Mouse (Mus musculus) olfactory bulb, adult 2 months (tissue): Measurements from ENCODE around the gene Wdfy2. TPM values are rescaled to one million over a fixed set of nuclear protein-coding genes. Genes with fewer than 3 reads are reported as not detected.

Experiments used
- H3K27ac ChIP-seq: fragments of 200-500 bp; 2 replicates; pipeline ENCODE4 v1.5.1; 2012; ENCODE audit warnings: low read depth, low read length; ENCODE audit not compliant: insufficient read depth
- H3K4me1 ChIP-seq: fragments of 200-500 bp; 2 replicates; pipeline ENCODE4 v1.6.1; 2012; ENCODE audit warnings: low read length; ENCODE audit not compliant: control insufficient read depth, insufficient read depth
- H3K4me3 ChIP-seq: fragments of 200-500 bp; 2 replicates; pipeline ENCODE4 v1.5.1; 2012; ENCODE audit warnings: mild to moderate bottlenecking, low read depth, low read length, moderate library complexity; ENCODE audit not compliant: insufficient read depth
- CTCF ChIP-seq: fragments of 200-500 bp; IDR thresholded peaks from 2 replicates; pipeline ENCODE4 v1.5.1; 2012; ENCODE audit warnings: low read depth, mild to moderate bottlenecking, low read length, moderate library complexity; ENCODE audit not compliant: insufficient read depth
- POLR2A ChIP-seq: fragments of 200-500 bp; IDR thresholded peaks from 2 replicates; pipeline ENCODE4 v1.6.1; 2012; ENCODE audit warnings: mild to moderate bottlenecking, low read depth, low read length, moderate library complexity; ENCODE audit not compliant: insufficient read depth
- WGBS: fragments of 180-500 bp; shearing (Covaris S2); methylation state at CpG from one replicate; pipeline ENCODE4 v1.1.7; 2018; 5-methylcytosine and 5-hydroxymethylcytosine counted together
- polyA plus RNA-seq: library from polyadenylated mRNA; stranded (reverse); fragments of >200 nt; gene quantifications from 2 replicates; pipeline ENCODE4 v1.2.4, GENCODE M21; 2012; ENCODE audit warnings: low replicate concordance; ENCODE audit not compliant: missing spikeins, insufficient read depth, insufficient read length

Gene Wdfy2
- polyA plus RNA-seq, 1 experiment: not detected

GRCm38 (mm10) chr14:62855863-62856262, 18.4 kb downstream of the Wdfy2 start:
- no peak overlapping the region for H3K4me3 ChIP-seq
- WGBS: 60% methylated on average over 3 of the region's 3 CpGs
- no peak overlapping the region for H3K27ac ChIP-seq
- H3K4me1 ChIP-seq: peaks cover 13% of the 10 kb centered on the region
- TF ChIP-seq CTCF: no peak
- no peak for TF ChIP-seq POLR2A

DNA sequence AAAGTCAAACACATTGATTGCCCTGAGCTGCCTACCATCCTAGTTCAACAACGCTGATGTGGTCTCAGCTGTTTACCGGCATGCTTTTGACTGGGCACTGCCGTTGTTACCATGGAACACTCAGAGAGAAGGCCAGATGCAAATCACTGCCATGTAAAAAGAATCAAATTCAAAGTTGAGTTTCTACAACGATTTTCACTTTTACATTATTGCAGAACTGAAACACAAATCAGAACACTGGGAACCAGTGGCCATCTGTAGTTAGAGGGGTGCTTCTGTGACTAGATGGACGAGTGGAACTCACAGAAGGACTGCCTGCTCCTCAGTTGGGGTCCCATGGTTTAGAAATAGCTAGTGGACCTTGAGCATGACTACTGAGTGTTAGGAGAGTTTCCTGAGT, 19.0 kb downstream of the Wdfy2 start:
- TF ChIP-seq CTCF (no peak), POLR2A (no peak)
- Histone ChIP-seq H3K4me3 (no peak overlapping the region), H3K27ac (no peak overlapping the region), H3K4me1 (peaks cover 8% of the 10 kb centered on the region)
- 62% methylated on average over 5 of the region's 5 CpGs for WGBS

GRCm38 (mm10) chr14:62857879-62858278, 20.4 kb downstream of the Wdfy2 start:
- WGBS: 90% methylated on average over 4 of the region's 4 CpGs

DNA sequence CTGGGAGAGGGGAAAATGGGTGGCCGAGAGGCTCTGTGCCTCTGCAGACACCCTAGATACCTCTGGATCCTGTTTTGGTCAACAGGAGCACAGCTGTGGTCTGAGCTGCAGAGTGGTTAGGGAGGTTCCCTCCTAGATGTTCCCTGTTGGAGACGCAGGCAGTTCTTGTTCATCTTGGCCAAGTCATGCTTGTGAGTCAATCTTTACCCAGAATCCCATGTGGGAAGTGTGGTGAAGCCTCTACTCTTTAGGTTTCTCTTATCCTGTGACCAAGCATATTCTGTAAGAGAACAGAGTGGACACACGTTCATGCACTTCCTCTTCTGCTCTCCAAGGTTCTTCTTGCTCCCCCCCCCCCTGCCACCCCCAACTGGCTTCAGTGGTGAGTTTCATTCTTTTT, 20.8 kb downstream of the Wdfy2 start:
- TF ChIP-seq POLR2A (no peak), CTCF (no peak)
- Histone ChIP-seq H3K4me3 (no peak overlapping the region), H3K4me1 (peaks cover 5% of the 10 kb centered on the region), H3K27ac (no peak overlapping the region)
- WGBS: 73% methylated on average over 3 of the region's 3 CpGs

More at GRCm38 (mm10) chr14:62857879-62858278, 20.4 kb downstream of the Wdfy2 start:
- no peak overlapping the region for H3K27ac ChIP-seq
- TF ChIP-seq CTCF (no peak), POLR2A (no peak)
- peaks cover 5% of the 10 kb centered on the region for H3K4me1 ChIP-seq
- no peak overlapping the region for H3K4me3 ChIP-seq

- TF ChIP-seq POLR2A (no peak), CTCF (no peak)
- WGBS: 87% methylated on average over 5 of the region's 5 CpGs
These were observed 25.1 kb downstream of the Wdfy2 start for GRCm38 (mm10) chr14:62862564-62862963.

GRCm38 (mm10) chr14:62864254-62864653, 26.8 kb downstream of the Wdfy2 start:
- WGBS: 22% methylated on average over 1 of the region's 1 CpGs
- Histone ChIP-seq H3K4me3 (no peak overlapping the region), H3K27ac (no peak overlapping the region), H3K4me1 (no peaks in the 10 kb centered on the region; the same call in 1 of the 2 replicates)
- TF ChIP-seq POLR2A (no peak), CTCF (no peak)

More at GRCm38 (mm10) chr14:62862564-62862963, 25.1 kb downstream of the Wdfy2 start:
- Histone ChIP-seq H3K4me3 (no peak overlapping the region), H3K4me1 (peaks cover 2% of the 10 kb centered on the region; the same call in 1 of the 2 replicates), H3K27ac (no peak overlapping the region)

- TF ChIP-seq CTCF: no peak
- TF ChIP-seq POLR2A: no peak
- H3K4me1 ChIP-seq: no peaks in the 10 kb centered on the region; the same call in 1 of the 2 replicates
- WGBS: 62% methylated on average over 2 of the region's 2 CpGs
- no peak overlapping the region for H3K27ac ChIP-seq
- no peak overlapping the region for H3K4me3 ChIP-seq
These were observed 27.9 kb downstream of the Wdfy2 start for GRCm38 (mm10) chr14:62865405-62865804.

GRCm38 (mm10) chr14:62867069-62867468, 29.6 kb downstream of the Wdfy2 start:
- Histone ChIP-seq H3K27ac (no peak overlapping the region), H3K4me3 (no peak overlapping the region), H3K4me1 (no peaks in the 10 kb centered on the region; the same call in 1 of the 2 replicates)
- 50% methylated on average over 5 of the region's 5 CpGs for WGBS
- TF ChIP-seq CTCF (no peak), POLR2A (no peak)

GRCm38 (mm10) chr14:62867576-62867975, 30.1 kb downstream of the Wdfy2 start:
- 93% methylated on average over 1 of the region's 1 CpGs for WGBS
- H3K4me3 ChIP-seq: no peak overlapping the region
- no peak overlapping the region for H3K27ac ChIP-seq
- TF ChIP-seq POLR2A (no peak), CTCF (no peak)
- no peaks in the 10 kb centered on the region; the same call in 1 of the 2 replicates for H3K4me1 ChIP-seq

DNA sequence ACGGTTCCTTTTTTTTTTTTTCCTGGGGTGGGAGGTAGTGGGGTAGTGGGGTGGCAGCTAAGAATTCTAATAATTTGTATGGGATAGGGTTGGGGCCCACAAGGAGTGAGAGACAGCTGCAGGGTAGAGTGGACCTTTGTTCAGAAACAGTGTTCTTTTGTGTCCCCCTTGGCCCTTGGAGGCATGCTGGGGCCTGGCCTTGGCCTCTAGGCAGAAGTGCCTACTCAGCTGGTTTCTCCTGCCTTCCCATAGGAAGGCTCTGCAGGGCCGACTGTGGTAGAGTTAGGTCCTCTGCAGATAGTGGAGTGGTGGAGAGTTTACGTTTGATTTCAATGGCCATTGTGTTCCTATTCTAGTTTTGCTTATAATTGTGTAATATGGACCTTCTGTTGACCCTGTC, 30.8 kb downstream of the Wdfy2 start:
- TF ChIP-seq POLR2A (no peak), CTCF (no peak)
- Histone ChIP-seq H3K4me1 (no peaks in the 10 kb centered on the region; the same call in 1 of the 2 replicates), H3K27ac (peak overlapping the region; percentile 62; the same call in 1 of the 2 replicates), H3K4me3 (no peak overlapping the region)
- 55% methylated on average over 3 of the region's 3 CpGs for WGBS
